29 mouse cellular contexts compared by ENCODE assay signal in genomic region chr11:117972656-117973558, GRCm38 (mm10). TPM values are rescaled to one million over a fixed set of nuclear protein-coding genes. Genes with fewer than 3 reads are reported as not detected.
DNase-seq lines count a peak whose midpoint lies in the region; ATAC-seq and TF ChIP-seq lines count a peak whose summit lies in the region.
"Had no signal": no experiment of that assay in that cellular context is flagged by ENCODE, and none has a peak within 500 bp of the region (broad histone marks: within the 10 kb centered on the region; RNA-seq: fewer than 3 reads in every experiment).

No protein-coding gene starts in this region.

- in situ Hi-C loops in ES-E14 (cut with MboI; ENCODE audit: low sequenced_read_pairs in 2 of 2, unreplicated experiment in 2 of 2), result no loop called here

- H3K27ac ChIP-seq in hindbrain, embryonic 10.5 days, result peak overlapping the region; percentile 93
- H3K27ac ChIP-seq in hindbrain, embryonic 16.5 days (ENCODE audit: low read depth, low read length), result no peak overlapping the region
- H3K27ac ChIP-seq in ES-E14 (ENCODE audit: insufficient read depth, low read depth, low read length, poor library complexity, severe bottlenecking), result peak overlapping the region; percentile 93; the same call in 1 of the 2 replicates
- H3K27ac ChIP-seq in stomach, postnatal 0 days (replicated peaks), result peak overlapping the region; percentile 13; the same call in 1 of the 2 replicates
- H3K27ac ChIP-seq: embryonic facial prominence, embryonic 12.5 days; heart, adult 2 months; heart, embryonic 15.5 days; hindbrain, embryonic 13.5 days; layer of hippocampus, adult 2 months; limb, embryonic 13.5 days; lung, embryonic 15.5 days; midbrain, embryonic 13.5 days had no signal

- H3K36me3 ChIP-seq in hindbrain, embryonic 10.5 days, result no peaks in the 10 kb centered on the region
- H3K36me3 ChIP-seq in hindbrain, embryonic 16.5 days (ENCODE audit: control insufficient read depth, insufficient read depth, low read length), result no peaks in the 10 kb centered on the region
- H3K36me3 ChIP-seq in E14TG2a.4 (ENCODE audit: insufficient read depth, low read length), result peaks cover 6% of the 10 kb centered on the region
- peaks cover 3% of the 10 kb centered on the region for H3K36me3 ChIP-seq in ES-E14 (ENCODE audit: control insufficient read depth, insufficient read depth, low read length, poor library complexity, severe bottlenecking)
- H3K36me3 ChIP-seq in stomach, postnatal 0 days (ENCODE audit: control insufficient read depth, insufficient read depth, low read length), result no peaks in the 10 kb centered on the region
- H3K36me3 ChIP-seq: embryonic facial prominence, embryonic 12.5 days; heart, embryonic 15.5 days; hindbrain, embryonic 13.5 days; limb, embryonic 13.5 days; lung, embryonic 15.5 days; midbrain, embryonic 13.5 days had no signal

- H3K27me3 ChIP-seq in hindbrain, embryonic 10.5 days (ENCODE audit: insufficient read depth, poor library complexity, severe bottlenecking), result peaks cover 40% of the 10 kb centered on the region
- peaks cover 4% of the 10 kb centered on the region; the same call in 1 of the 2 replicates for H3K27me3 ChIP-seq in hindbrain, embryonic 16.5 days (replicated peaks; ENCODE audit: control insufficient read depth, insufficient read depth, low read length)
- H3K27me3 ChIP-seq in E14TG2a.4 (ENCODE audit: insufficient read depth, low read length), result peaks cover 2% of the 10 kb centered on the region; the same call in 1 of the 2 replicates
- no peaks in the 10 kb centered on the region for H3K27me3 ChIP-seq in stomach, postnatal 0 days (ENCODE audit: control insufficient read depth, insufficient read depth, low read length)
- H3K27me3 ChIP-seq: lung, embryonic 15.5 days had no signal

- TF ChIP-seq EP300 in stomach, postnatal 0 days (optimal IDR thresholded peaks at IDR 0.05), result no peak

- no peak for ATAC-seq in hindbrain, embryonic 16.5 days
- no peak for ATAC-seq in stomach, postnatal 0 days (ENCODE audit: low FRiP score, low TSS enrichment)
- ATAC-seq: activated CD4-positive, CD25-positive, alpha-beta regulatory T cell, adult 4 months; forebrain, embryonic 16.5 days; intestine, postnatal 0 days; midbrain, embryonic 13.5 days had no signal

- WGBS in hindbrain, embryonic 10.5 days, result 58% methylated on average over 11 of the region's 11 CpGs
- 68% methylated on average over 11 of the region's 11 CpGs for whole genome bisulfite sequencing in hindbrain, embryonic 16.5 days
- WGBS in stomach, postnatal 0 days, result 78% methylated on average over 11 of the region's 11 CpGs

- no peak overlapping the region for H3K9ac ChIP-seq in hindbrain, embryonic 16.5 days (ENCODE audit: low read depth, low read length)
- no peak overlapping the region; the same call in 1 of the 2 replicates for H3K9ac ChIP-seq in ES-E14 (ENCODE audit: insufficient read depth, low read depth, low read length, poor library complexity, severe bottlenecking)
- H3K9ac ChIP-seq in stomach, postnatal 0 days (ENCODE audit: low read length), result no peak overlapping the region
- H3K9ac ChIP-seq: embryonic facial prominence, embryonic 12.5 days; heart, embryonic 15.5 days; hindbrain, embryonic 13.5 days; limb, embryonic 13.5 days; lung, embryonic 15.5 days; midbrain, embryonic 13.5 days had no signal

- peaks cover 94% of the 10 kb centered on the region for H3K4me1 ChIP-seq in hindbrain, embryonic 10.5 days (replicated peaks)
- peaks cover 18% of the 10 kb centered on the region for H3K4me1 ChIP-seq in hindbrain, embryonic 16.5 days (ENCODE audit: control insufficient read depth, insufficient read depth, low read depth, low read length)
- H3K4me1 ChIP-seq in E14TG2a.4 (replicated peaks; ENCODE audit: low read depth, low read length) (peaks cover 78% of the 10 kb centered on the region), ES-E14 (ENCODE audit: control insufficient read depth in 2 of 2, insufficient read depth in 2 of 2, low read length in 2 of 2, poor library complexity in 1 of 2) (peaks cover 32 to 42% of the 10 kb centered on the region in 2 experiments)
- no peaks in the 10 kb centered on the region for H3K4me1 ChIP-seq in stomach, postnatal 0 days (replicated peaks; ENCODE audit: control insufficient read depth, insufficient read depth)

- no peak overlapping the region for H3K4me3 ChIP-seq in hindbrain, embryonic 10.5 days
- no peak overlapping the region for H3K4me3 ChIP-seq in hindbrain, embryonic 16.5 days (ENCODE audit: low read length)
- peak overlapping the region; percentile 55 for H3K4me3 ChIP-seq in E14TG2a.4 (replicated peaks; ENCODE audit: low read length)
- no peak overlapping the region for H3K4me3 ChIP-seq in ES-E14 (ENCODE audit: insufficient read depth in 1 of 2, low read depth in 1 of 2, low read length in 2 of 2, poor library complexity in 1 of 2, severe bottlenecking in 1 of 2)
- no peak overlapping the region for H3K4me3 ChIP-seq in stomach, postnatal 0 days (ENCODE audit: low read depth, low read length)
- H3K4me3 ChIP-seq: embryonic facial prominence, embryonic 12.5 days; heart, adult 2 months; heart, embryonic 15.5 days; hindbrain, embryonic 13.5 days; layer of hippocampus, adult 2 months; limb, embryonic 13.5 days; lung, embryonic 15.5 days; midbrain, embryonic 13.5 days had no signal

- H3K4me2 ChIP-seq in hindbrain, embryonic 16.5 days (ENCODE audit: low read length), result no peak overlapping the region
- H3K4me2 ChIP-seq in stomach, postnatal 0 days (replicated peaks; ENCODE audit: low read depth), result no peak overlapping the region
- H3K4me2 ChIP-seq: embryonic facial prominence, embryonic 12.5 days; heart, embryonic 15.5 days; hindbrain, embryonic 13.5 days; limb, embryonic 13.5 days; liver, embryonic 11.5 days; lung, embryonic 15.5 days; midbrain, embryonic 13.5 days had no signal

- no peaks in the 10 kb centered on the region for H3K9me3 ChIP-seq in hindbrain, embryonic 10.5 days
- H3K9me3 ChIP-seq in hindbrain, embryonic 16.5 days (ENCODE audit: control insufficient read depth, low read length), result no peaks in the 10 kb centered on the region
- no peaks in the 10 kb centered on the region for H3K9me3 ChIP-seq in E14TG2a.4 (ENCODE audit: low read length)
- H3K9me3 ChIP-seq in ES-E14 (ENCODE audit: control insufficient read depth, insufficient read depth, low read depth, low read length), result no peaks in the 10 kb centered on the region
- H3K9me3 ChIP-seq in stomach, postnatal 0 days (ENCODE audit: control insufficient read depth, low read length), result no peaks in the 10 kb centered on the region
- H3K9me3 ChIP-seq: embryonic facial prominence, embryonic 12.5 days; heart, embryonic 15.5 days; hindbrain, embryonic 13.5 days; limb, embryonic 13.5 days; lung, embryonic 15.5 days; midbrain, embryonic 13.5 days had no signal

- no peak for TF ChIP-seq CTCF in E14TG2a.4 (conservative IDR thresholded peaks at IDR 0.05; ENCODE audit: low read length)
- TF ChIP-seq CTCF in stomach, postnatal 0 days (IDR thresholded peaks at IDR 0.05; ENCODE audit: low read depth), result no peak

- DNase-seq in hindbrain, embryonic 10.5 days (ENCODE audit: low spot score), result no peak
- DNase-seq in ES-E14 (ENCODE audit: low read depth, low spot score), result no peak
- no peak for DNase-seq in stomach, postnatal 0 days (ENCODE audit: low spot score)
- no peak for DNase-seq in kidney, postnatal 25 days
- DNase-seq in cerebellum, postnatal 10 days, result no peak
- DNase-seq: adrenal gland, adult 2 months; adrenal gland, postnatal 36 days; B cell, adult 2 months; cerebellum, adult 2 months; cerebellum, postnatal 36 days; heart, adult 2 months; heart, postnatal 36 days; kidney, postnatal 14 days; right cerebral cortex, adult 18-20 months; right cerebral cortex, postnatal 4 days; thymus, postnatal 4 days had no signal

TF ChIP-seq in ES-E14, 5 proteins besides CTCF, POLR2A, EP300 and RAD21:
- TF ChIP-seq ZC3H11A (IDR thresholded peaks at IDR 0.05; ENCODE audit: borderline replicate concordance, low read depth, low read length) (no peak), HCFC1 (IDR thresholded peaks at IDR 0.05; ENCODE audit: borderline replicate concordance, insufficient read depth, low read length) (no peak), CHD2 (IDR thresholded peaks at IDR 0.05; ENCODE audit: low read depth, low read length) (no peak), ZNF384 (IDR thresholded peaks at IDR 0.05; ENCODE audit: low read depth, low read length) (no peak), MAFK (IDR thresholded peaks at IDR 0.05; ENCODE audit: insufficient read depth, low read depth, low read length) (no peak)

RNA-seq across cellular contexts. Expression of gene Socs3, which starts 3.1 kb away (rescaled TPM):
- polyA plus RNA-seq in hindbrain, embryonic 10.5 days (2016; fragmentation: Nextera tagmentation; extraction: Ambion mirVana), result 12.5 and 14.2 TPM in 2 replicates
- 7.5 and 8.9 TPM in 2 replicates for polyA plus RNA-seq in hindbrain, embryonic 16.5 days (2015; fragmentation: Nextera tagmentation; extraction: Ambion mirVana)
- total RNA-seq in ES-E14 (2012; rRNA removed), result 69.8 and 78.6 TPM in 2 replicates
- polyA plus RNA-seq in stomach, postnatal 0 days (2015; fragmentation: Nextera tagmentation; extraction: Ambion mirVana), result 13.5 and 15.7 TPM in 2 replicates

RNA-seq across cellular contexts. Expression of gene Pgs1, which starts 13.2 kb away (rescaled TPM):
- 46.2 and 51.9 TPM in 2 replicates for polyA plus RNA-seq in hindbrain, embryonic 10.5 days (2016; fragmentation: Nextera tagmentation; extraction: Ambion mirVana)
- 67.3 and 68.4 TPM in 2 replicates for polyA plus RNA-seq in hindbrain, embryonic 16.5 days (2015; fragmentation: Nextera tagmentation; extraction: Ambion mirVana)
- total RNA-seq in ES-E14 (2012; rRNA removed), result 95.2 and 101 TPM in 2 replicates
- polyA plus RNA-seq in stomach, postnatal 0 days (2015; fragmentation: Nextera tagmentation; extraction: Ambion mirVana), result 28.7 and 29.4 TPM in 2 replicates
